Mouse (Mus musculus) midbrain, embryonic 10.5 days (tissue): ENCODE measurements at regions not wholly inside any gene's neighbourhood (a gene's known extent, or its start where the extent isn't known, plus 50 kb on each side); places are given as distances from the start of the nearest gene placed in this dataset.

ENCODE experiments used
- DNase-seq: peaks from one replicate; pipeline ENCODE4 v3.0.0-alpha.2; 2017; ENCODE audit warnings: low spot score
- H3K27ac ChIP-seq: fragments of 300-500 bp; sonication (generic); replicated peaks from 2 replicates; pipeline ENCODE4 v1.5.1; 2016; ENCODE audit warnings: mild to moderate bottlenecking
- H3K27me3 ChIP-seq: fragments of 300-500 bp; sonication (generic); 2 replicates; pipeline ENCODE4 v1.6.1; 2016; ENCODE audit warnings: low read depth, mild to moderate bottlenecking; ENCODE audit not compliant: poor library complexity, severe bottlenecking
- H3K36me3 ChIP-seq: fragments of 300-500 bp; sonication (generic); 2 replicates; pipeline ENCODE4 v1.6.1; 2016; ENCODE audit warnings: mild to moderate bottlenecking, moderate library complexity
- H3K4me1 ChIP-seq: fragments of 300-500 bp; sonication (generic); 2 replicates; pipeline ENCODE4 v1.6.1; 2016
- H3K4me3 ChIP-seq: fragments of 300-500 bp; sonication (generic); 2 replicates; pipeline ENCODE4 v1.5.1; 2016; ENCODE audit warnings: mild to moderate bottlenecking, moderate library complexity
- H3K9me3 ChIP-seq: fragments of 300-500 bp; sonication (generic); replicated peaks from 2 replicates; pipeline ENCODE4 v1.6.1; 2016; ENCODE audit warnings: mild to moderate bottlenecking
- WGBS: fragments of 180-500 bp; shearing (Covaris S2); methylation state at CpG from one replicate; pipeline ENCODE4 v1.1.7; 2016; 5-methylcytosine and 5-hydroxymethylcytosine counted together

DNA sequence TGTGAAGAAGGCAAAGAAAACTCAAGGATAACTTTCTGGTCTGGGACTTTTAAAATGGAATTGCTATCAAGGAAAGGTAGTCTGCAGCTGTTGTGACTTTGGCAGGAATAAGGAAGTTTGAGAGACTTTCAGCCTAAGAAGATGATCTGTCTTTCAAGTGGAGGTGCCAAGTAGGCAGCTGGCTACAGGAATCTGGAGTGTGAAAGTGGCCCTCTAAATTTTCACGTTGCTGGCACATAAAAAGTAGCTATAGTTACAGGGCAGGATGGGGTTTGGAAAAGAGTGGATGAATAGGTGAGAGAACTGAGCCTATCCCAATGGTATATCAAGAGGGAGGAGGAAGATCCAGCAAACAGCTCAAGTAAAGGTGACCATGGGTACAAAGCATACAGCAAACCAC, 284.4 kb upstream of the Pkdcc start:
- Histone ChIP-seq H3K4me1 (no peaks in the 10 kb centered on the region), H3K36me3 (no peaks in the 10 kb centered on the region), H3K9me3 (no peaks in the 10 kb centered on the region), H3K27ac (no peak overlapping the region), H3K27me3 (no peaks in the 10 kb centered on the region), H3K4me3 (no peak overlapping the region)
- DNase-seq, result no peak
- 78% methylated on average over 1 of the region's 1 CpGs for WGBS

DNA sequence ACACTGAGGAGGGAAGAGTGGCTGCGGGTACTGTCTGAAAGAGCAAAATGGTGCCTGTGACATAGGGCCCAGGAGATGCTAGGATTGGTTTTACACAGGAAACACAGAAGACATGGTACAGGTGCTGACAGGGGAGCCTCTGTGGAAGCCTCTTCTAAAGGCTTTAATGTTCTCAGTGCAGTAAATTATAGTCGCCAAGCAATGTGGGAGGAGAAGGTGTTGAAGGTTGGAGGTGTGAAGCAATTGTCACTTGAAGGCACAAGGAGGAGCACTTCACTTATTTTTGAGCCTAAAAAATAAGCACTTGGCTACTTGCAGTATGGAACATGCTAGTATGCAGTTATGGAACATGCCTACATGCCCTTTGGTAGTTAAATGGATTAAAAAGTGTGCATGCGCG, 283.6 kb upstream of the Pkdcc start:
- H3K4me3 ChIP-seq, result no peak overlapping the region
- H3K27me3 ChIP-seq, result no peaks in the 10 kb centered on the region
- DNase-seq, result no peak
- H3K4me1 ChIP-seq, result no peaks in the 10 kb centered on the region
- WGBS, result 95% methylated on average over 4 of the region's 4 CpGs
- H3K27ac ChIP-seq, result no peak overlapping the region
- H3K9me3 ChIP-seq, result no peaks in the 10 kb centered on the region
- no peaks in the 10 kb centered on the region for H3K36me3 ChIP-seq

DNA sequence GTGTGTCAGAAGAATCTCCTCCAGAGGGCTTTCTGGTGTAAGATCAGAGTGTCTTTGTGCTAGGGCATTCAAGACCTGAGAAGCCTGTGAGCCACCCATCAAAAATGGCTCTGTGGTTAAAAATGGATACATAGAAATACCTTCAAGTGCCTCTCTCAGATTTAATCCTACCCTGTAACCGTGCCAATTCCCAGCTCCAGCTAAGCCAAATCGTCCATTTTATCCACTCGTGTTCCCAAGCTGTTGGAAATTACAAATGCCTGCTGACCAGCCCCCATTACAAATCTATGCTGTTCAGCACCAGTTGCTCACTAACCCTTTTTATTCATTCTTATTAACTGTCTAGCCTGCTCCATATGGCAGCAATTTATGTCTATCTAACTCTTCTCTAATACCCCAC, 278.3 kb upstream of the Pkdcc start:
- Histone ChIP-seq H3K4me1 (no peaks in the 10 kb centered on the region), H3K27ac (no peak overlapping the region), H3K27me3 (no peaks in the 10 kb centered on the region), H3K4me3 (no peak overlapping the region), H3K36me3 (no peaks in the 10 kb centered on the region), H3K9me3 (no peaks in the 10 kb centered on the region)
- WGBS, result 83% methylated on average over 3 of the region's 3 CpGs
- DNase-seq, result no peak

DNA sequence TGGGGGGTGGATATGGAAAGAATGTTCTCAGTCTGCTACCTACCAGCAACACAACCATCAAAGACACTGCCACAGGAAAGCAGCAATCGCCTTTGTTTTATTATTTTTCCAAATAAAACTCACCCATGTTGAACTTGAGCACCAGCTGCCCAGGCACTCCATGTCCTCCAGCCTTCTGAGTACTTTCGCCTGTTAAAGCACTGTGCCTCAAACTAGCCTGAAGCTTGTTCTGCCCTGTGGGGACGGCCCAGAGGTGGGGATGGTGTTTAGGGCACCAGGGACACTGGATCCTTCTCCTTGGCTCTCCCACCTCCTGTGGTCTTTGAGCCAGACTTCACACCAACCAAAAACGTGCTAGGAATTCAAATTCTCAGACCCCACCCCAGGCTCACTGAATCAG, 269.0 kb upstream of the Pkdcc start:
- no peaks in the 10 kb centered on the region for H3K9me3 ChIP-seq
- no peak for DNase-seq
- peaks cover 8% of the 10 kb centered on the region for H3K4me1 ChIP-seq
- H3K27ac ChIP-seq, result no peak overlapping the region
- no peaks in the 10 kb centered on the region for H3K36me3 ChIP-seq
- H3K4me3 ChIP-seq, result no peak overlapping the region
- peaks cover 6% of the 10 kb centered on the region; the same call in 1 of the 2 replicates for H3K27me3 ChIP-seq
- WGBS, result 72% methylated on average over 4 of the region's 4 CpGs

DNA sequence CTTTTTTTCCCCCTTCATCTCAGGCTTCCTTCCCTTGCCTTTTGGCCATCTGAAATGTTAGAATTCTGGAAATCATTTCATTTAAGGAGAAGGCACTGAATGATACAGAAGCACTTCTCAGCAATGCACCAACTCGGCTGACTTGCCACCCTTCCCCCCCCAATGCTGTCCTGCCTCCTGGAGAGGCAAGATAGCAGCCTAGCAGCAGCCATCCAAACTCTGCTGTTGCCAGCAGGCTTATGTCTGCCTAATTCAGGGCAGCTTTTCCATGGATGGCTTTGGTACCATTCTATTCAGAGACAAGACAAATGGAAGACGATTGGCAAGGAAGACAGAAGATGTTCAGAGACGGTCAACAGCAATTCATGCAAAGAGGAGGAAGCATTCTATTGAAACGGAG, 265.3 kb upstream of the Pkdcc start:
- peaks cover 8% of the 10 kb centered on the region for H3K4me1 ChIP-seq
- DNase-seq, result no peak
- H3K36me3 ChIP-seq, result no peaks in the 10 kb centered on the region
- no peak overlapping the region for H3K4me3 ChIP-seq
- H3K9me3 ChIP-seq, result no peaks in the 10 kb centered on the region
- WGBS, result 28% methylated on average over 4 of the region's 4 CpGs
- peaks cover 6% of the 10 kb centered on the region; the same call in 1 of the 2 replicates for H3K27me3 ChIP-seq
- no peak overlapping the region for H3K27ac ChIP-seq

DNA sequence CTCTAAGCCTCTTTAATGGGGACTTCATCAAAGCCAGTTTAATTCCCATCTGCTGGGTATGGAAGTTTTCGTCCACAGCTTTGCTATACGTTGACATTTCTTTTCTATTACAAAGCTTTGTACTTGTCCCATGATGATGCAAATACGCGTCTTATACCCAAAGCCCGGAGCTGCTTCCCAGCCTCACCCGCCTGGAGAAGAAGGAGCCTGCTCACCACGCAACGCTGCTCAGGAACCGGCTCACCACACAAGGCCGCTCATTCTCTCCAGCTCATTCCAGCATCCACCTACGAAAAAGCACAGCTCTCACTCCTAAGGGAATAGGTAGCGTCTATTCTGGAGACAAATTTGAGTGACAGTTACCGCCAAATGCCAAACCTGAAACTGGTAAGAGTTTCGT, 264.8 kb upstream of the Pkdcc start:
- H3K27ac ChIP-seq, result no peak overlapping the region

DNA sequence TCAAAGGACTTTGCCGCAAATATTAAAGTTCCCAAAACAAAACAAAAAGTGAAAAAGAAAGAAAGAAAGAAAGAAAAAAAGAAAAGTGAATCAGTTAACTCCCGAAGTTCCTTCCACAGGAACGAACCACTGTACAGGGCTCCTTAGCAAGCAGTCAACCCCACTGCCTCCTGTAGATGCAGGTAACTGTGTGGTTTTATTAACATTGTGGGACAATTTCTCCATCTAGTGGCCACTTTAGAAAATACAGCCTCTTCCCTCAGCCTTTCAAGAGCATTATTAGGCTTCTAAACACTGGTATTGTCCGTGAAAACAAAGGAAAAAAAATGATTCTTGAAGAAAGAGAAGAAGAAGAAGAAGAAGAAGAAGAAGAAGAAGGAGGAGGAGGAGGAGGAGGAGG, 257.7 kb upstream of the Pkdcc start:
- no peaks in the 10 kb centered on the region for H3K36me3 ChIP-seq
- H3K27me3 ChIP-seq, result peaks cover 7% of the 10 kb centered on the region; the same call in 1 of the 2 replicates
- no peak for DNase-seq
- WGBS, result 59% methylated on average over 4 of the region's 4 CpGs
- H3K4me3 ChIP-seq, result no peak overlapping the region
- H3K4me1 ChIP-seq, result no peaks in the 10 kb centered on the region
- H3K9me3 ChIP-seq, result no peaks in the 10 kb centered on the region
- H3K27ac ChIP-seq, result no peak overlapping the region

More for the DNA sequence above, 264.8 kb upstream of the Pkdcc start:
- Histone ChIP-seq H3K36me3 (no peaks in the 10 kb centered on the region), H3K4me1 (peaks cover 8% of the 10 kb centered on the region), H3K4me3 (no peak overlapping the region), H3K27me3 (peaks cover 6% of the 10 kb centered on the region; the same call in 1 of the 2 replicates), H3K9me3 (no peaks in the 10 kb centered on the region)
- WGBS, result 60% methylated on average over 14 of the region's 14 CpGs
- peak; percentile 15 for DNase-seq

DNA sequence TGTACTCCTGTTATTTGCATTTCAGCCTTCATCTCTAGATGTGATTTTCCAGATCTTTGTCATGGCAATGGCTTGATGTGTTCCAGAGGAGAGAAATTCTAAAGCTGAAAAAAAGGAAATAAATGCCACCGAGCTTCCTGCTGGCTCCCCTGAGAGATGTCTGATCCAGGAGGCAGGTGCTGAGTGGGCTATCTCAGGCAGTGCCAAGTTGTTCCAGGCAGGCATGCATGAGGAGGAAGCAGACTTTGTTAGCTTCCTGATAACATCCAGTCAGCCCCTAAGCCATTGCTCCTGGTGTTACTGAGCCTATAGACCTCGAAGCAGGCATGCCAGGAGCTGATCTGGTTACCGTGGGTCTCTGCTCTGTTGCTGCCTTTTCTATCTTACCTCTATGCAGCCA, 251.7 kb upstream of the Pkdcc start:
- H3K36me3 ChIP-seq, result no peaks in the 10 kb centered on the region
- no peaks in the 10 kb centered on the region for H3K27me3 ChIP-seq
- H3K27ac ChIP-seq, result no peak overlapping the region
- H3K4me1 ChIP-seq, result no peaks in the 10 kb centered on the region
- DNase-seq, result no peak
- 74% methylated on average over 3 of the region's 3 CpGs for WGBS
- no peaks in the 10 kb centered on the region for H3K9me3 ChIP-seq
- H3K4me3 ChIP-seq, result no peak overlapping the region

DNA sequence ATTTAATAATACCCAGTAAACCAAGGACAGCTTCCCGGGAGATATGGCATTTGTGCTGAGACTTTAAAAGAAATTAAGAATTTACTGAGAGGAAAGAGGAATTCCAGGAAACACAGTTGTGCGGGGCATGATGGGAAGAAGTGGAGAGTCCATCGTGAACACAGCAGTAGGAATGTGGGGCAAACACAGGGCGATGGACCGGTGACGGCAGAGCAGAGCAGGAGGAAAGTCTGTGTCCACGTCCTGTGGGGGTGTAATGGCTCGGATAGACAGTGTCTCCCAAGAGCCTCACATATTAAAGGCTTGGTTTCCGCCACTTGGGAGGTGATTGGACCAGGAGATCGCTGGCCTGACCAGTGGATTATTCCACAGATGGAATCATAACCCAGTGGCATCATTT, 215.4 kb upstream of the Pkdcc start:
- WGBS, result 89% methylated on average over 10 of the region's 10 CpGs
- Histone ChIP-seq H3K27me3 (no peaks in the 10 kb centered on the region), H3K27ac (no peak overlapping the region), H3K36me3 (no peaks in the 10 kb centered on the region), H3K4me1 (no peaks in the 10 kb centered on the region), H3K9me3 (no peaks in the 10 kb centered on the region), H3K4me3 (no peak overlapping the region)
- no peak for DNase-seq

DNA sequence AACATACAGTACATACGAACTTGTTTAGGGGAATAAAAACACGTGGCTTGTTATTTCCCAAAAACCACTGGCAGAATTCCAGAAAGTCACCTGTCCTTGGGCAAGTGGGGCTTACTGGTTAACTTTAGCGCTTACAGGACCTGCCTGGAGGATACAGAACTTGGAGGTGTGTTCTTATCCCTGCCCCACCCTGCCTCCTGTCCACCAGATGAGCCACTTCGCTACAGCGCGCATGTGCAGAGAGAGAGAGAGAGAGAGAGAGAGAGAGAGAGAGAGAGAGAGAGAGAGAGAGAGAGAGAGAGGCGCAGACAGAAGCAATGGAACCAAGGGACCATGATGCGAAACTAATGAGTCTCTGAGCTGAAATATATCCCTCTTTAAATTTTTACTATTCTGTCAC, 214.7 kb upstream of the Pkdcc start:
- no peak for DNase-seq
- no peaks in the 10 kb centered on the region for H3K36me3 ChIP-seq
- H3K27ac ChIP-seq, result no peak overlapping the region
- no peaks in the 10 kb centered on the region for H3K27me3 ChIP-seq
- H3K4me1 ChIP-seq, result no peaks in the 10 kb centered on the region
- no peaks in the 10 kb centered on the region for H3K9me3 ChIP-seq
- 81% methylated on average over 8 of the region's 8 CpGs for WGBS
- H3K4me3 ChIP-seq, result no peak overlapping the region

DNA sequence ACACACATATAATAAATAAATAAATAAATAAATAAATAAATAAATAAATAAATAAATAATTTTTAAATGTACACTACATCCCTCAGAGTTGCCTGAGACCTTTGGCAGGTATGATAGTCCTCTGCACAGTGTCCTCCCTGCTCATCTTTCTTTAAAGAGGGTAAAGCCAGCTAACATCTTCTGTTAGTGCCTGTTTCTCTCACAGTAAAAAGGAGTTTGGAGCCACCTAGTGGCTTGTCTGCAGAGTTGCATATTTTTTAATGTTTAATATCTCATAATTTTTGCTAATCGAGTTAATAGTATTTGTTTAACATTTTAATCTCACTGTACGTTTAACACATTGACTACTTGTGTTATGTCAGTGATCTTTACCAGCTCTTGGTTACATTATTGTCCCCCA, 213.5 kb upstream of the Pkdcc start:
- no peak for DNase-seq

DNA sequence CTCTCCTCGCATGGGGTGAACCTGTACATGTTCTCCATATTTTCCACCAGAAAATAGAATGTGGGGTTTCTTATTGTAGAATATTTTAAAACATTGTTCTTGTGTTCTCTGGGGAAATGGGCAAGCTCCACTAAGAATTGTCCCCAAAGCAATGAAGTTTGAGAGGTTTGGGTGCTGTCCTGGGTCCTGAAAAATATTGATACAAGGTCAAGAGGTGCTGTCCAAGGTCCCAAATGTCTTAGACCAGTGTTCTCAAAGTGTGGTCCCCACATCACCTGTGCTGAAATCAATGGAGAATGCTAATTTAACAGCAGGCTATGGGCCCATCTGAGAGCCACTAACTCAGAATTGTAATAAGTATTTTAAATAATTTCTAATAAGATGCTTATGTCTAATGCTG, 204.2 kb upstream of the Pkdcc start:
- no peaks in the 10 kb centered on the region for H3K27me3 ChIP-seq
- 90% methylated on average over 1 of the region's 1 CpGs for WGBS
- H3K4me3 ChIP-seq, result no peak overlapping the region
- no peaks in the 10 kb centered on the region for H3K4me1 ChIP-seq
- no peak for DNase-seq
- H3K27ac ChIP-seq, result no peak overlapping the region
- no peaks in the 10 kb centered on the region for H3K9me3 ChIP-seq
- H3K36me3 ChIP-seq, result no peaks in the 10 kb centered on the region

More for the DNA sequence above, 213.5 kb upstream of the Pkdcc start:
- Histone ChIP-seq H3K4me1 (no peaks in the 10 kb centered on the region), H3K27me3 (no peaks in the 10 kb centered on the region), H3K27ac (no peak overlapping the region), H3K36me3 (no peaks in the 10 kb centered on the region), H3K9me3 (no peaks in the 10 kb centered on the region), H3K4me3 (no peak overlapping the region)
- WGBS, result 7% methylated on average over 2 of the region's 2 CpGs

DNA sequence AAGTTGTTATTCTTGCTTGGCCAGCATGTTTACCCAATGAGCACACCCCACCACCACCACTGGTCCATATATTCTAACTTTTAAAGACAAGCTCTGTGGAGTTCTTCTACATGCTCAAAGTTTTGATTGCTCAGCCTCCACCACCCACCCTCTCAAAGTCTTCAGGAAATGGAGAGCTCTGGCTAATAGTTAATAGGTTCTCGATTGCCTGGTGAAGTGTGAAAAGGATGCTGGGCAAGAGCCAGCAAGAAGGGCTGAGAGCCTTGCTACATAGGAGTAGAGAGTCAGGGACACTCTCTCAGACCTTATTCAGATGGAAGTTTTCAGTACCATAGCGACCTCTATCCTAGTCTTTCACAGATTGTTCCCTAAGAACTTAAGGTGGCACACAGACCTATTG, 199.4 kb upstream of the Pkdcc start:
- Histone ChIP-seq H3K27me3 (no peaks in the 10 kb centered on the region), H3K27ac (no peak overlapping the region), H3K4me3 (no peak overlapping the region), H3K36me3 (no peaks in the 10 kb centered on the region), H3K4me1 (no peaks in the 10 kb centered on the region), H3K9me3 (no peaks in the 10 kb centered on the region)
- no peak for DNase-seq
- 69% methylated on average over 2 of the region's 2 CpGs for WGBS

DNA sequence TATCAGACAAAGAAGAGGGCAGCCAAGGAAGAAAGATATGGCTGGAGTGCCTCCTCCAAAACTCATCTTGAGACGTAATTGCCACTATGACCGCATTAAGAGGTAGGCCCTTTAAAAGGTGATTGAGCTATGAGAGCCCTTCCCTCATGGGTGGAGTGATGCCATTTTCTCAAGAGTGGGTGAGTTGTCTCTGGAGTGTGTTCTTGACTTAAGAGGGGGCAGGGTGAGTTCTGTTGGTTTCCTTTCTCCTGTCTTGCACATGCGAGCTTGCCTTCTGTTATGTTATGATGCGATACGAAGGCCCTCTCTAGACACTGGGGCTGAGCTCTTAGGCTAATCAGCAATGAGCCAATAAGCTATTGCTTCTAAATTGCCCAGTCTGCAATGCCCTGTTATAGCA, 198.2 kb upstream of the Pkdcc start:
- Histone ChIP-seq H3K27me3 (no peaks in the 10 kb centered on the region), H3K27ac (no peak overlapping the region), H3K4me1 (no peaks in the 10 kb centered on the region), H3K4me3 (no peak overlapping the region), H3K9me3 (no peaks in the 10 kb centered on the region), H3K36me3 (no peaks in the 10 kb centered on the region)
- WGBS, result 93% methylated on average over 5 of the region's 5 CpGs
- no peak for DNase-seq
